Mouse (Mus musculus): Measurements from ENCODE around the gene Slc35g3. TPM values are rescaled to one million over a fixed set of nuclear protein-coding genes. Genes with fewer than 3 reads are reported as not detected.

Gene Slc35g3
- total and polyA plus RNA-seq, 3 experiments: not detected

DNA sequence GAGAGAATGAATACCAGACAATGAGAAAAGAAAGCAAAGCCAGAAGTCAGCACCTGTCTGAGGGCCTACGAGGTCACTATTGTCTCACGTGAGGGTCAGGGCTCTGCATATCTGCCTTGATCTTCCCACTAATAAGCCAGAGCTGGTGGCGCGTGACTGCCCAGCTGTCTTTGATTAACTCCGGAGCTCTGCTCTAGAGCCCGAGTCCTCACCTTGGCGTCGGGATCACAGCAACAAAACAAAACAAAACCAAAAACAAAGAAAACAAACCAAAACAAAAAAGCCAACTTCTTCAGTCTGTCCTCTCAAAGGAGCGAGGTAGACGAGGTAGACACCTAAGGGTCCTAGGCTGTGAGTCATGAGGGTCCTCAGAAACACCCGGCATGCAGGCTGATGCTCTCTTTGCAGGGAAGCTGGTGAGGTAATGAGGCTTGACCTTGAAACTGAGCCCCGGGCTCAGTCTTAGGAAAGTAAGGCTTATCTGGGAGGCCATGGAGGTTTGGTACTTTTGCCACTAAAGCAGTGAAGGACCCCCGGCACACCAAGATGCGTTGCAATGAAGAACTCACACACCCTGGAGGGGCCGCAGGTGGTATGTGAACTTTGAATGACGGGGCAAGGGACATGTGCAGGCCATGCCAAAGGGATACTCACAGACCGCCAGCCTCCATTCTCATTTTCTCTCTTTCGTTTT, 47.0 kb downstream of the Slc35g3 start:
- Histone ChIP-seq H3K4me3 (replicated peaks in 1 of 3; ENCODE audit: low read depth in 2 of 3, low read length in 2 of 3, poor library complexity in 1 of 3) (no peak overlapping the region), H3K9me3 (replicated peaks; ENCODE audit: low read length) (peaks cover 3% of the 10 kb centered on the region), H3K36me3 (replicated peaks in 1 of 2; ENCODE audit: control insufficient read depth in 1 of 2, insufficient read depth in 1 of 2, low read length in 1 of 2) (no peaks in the 10 kb centered on the region), H3K27me3 (replicated peaks) (peaks cover 2% of the 10 kb centered on the region), H3K27ac (ENCODE audit: insufficient read depth, low read depth) (no peak overlapping the region), H3K4me1 (ENCODE audit: control insufficient read depth in 1 of 2, insufficient read depth in 2 of 2) (peaks cover 0 to 1% of the 10 kb centered on the region in 2 experiments; a peak in 1 of 4 replicates), H3K4me2 (ENCODE audit: insufficient read depth, low read depth, poor library complexity, severe bottlenecking) (no peak overlapping the region), H3K79me2 (replicated peaks; ENCODE audit: control insufficient read depth, extremely low read depth, insufficient read depth, poor library complexity, severe bottlenecking) (no peaks in the 10 kb centered on the region), H3K9ac (ENCODE audit: insufficient read depth, low read depth) (no peak overlapping the region)
- in situ Hi-C loops (cut with MboI; ENCODE audit: low pct_ligation_motif_present, low pct_unique_long_range_greater_than_20kb, low sequenced_read_pairs) (no loop called here), dilution Hi-C loops (cut with MboI; ENCODE audit: extremely low pct_ligation_motif_present, extremely low pct_unique_long_range_greater_than_20kb, low sequenced_read_pairs) (no loop called here)
- DNase-seq (ENCODE audit: extremely low read depth): no peak
- no peak for TF ChIP-seq ZKSCAN1 (IDR thresholded peaks at IDR 0.05; ENCODE audit: borderline replicate concordance, low read depth, low read length)
- peak; percentile 42 for TF ChIP-seq BHLHE40 (IDR thresholded peaks at IDR 0.05; ENCODE audit: low read depth, low read length)

DNA sequence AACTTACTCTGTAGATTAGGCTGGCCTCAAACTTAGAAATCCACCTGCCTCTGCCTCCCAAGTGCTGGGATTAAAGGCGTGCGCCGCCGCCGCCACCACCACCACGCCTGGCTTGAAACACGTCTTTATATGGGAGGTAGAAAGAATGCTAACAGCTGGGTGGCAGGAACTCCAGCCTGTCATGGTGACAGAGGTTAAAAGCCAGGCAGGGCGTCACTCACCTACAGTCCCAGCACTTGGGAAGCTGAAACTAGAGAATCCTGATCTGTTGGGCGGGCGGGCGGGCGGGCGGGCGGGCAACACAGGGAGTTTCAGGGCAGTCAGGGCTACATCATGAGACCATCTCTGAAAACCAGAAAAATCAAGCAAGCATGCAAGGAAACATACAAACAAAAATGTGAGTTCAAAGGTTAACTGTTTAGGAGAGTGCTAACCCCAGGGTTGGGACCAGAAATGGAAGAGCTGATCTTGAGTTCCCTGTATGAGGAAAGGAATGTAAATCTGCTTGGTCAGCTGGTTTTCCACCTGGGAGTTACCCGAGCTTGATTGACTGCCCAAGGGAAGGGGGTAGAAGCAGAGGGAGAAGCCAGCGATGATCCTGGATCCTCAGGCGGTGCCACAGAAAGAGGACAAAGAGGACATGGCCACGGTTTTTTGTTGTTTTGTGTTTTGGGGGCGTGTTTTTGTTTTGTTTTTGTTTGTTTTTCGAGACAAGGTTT, 48.7 kb downstream of the Slc35g3 start:
- H3K27ac ChIP-seq (ENCODE audit: insufficient read depth, low read depth): no peak overlapping the region
- in situ Hi-C loops (cut with MboI; ENCODE audit: low pct_ligation_motif_present, low pct_unique_long_range_greater_than_20kb, low sequenced_read_pairs) (no loop called here), dilution Hi-C loops (cut with MboI; ENCODE audit: extremely low pct_ligation_motif_present, extremely low pct_unique_long_range_greater_than_20kb, low sequenced_read_pairs) (no loop called here)
- no peak overlapping the region for H3K9ac ChIP-seq (ENCODE audit: insufficient read depth, low read depth)
- TF ChIP-seq POLR2AphosphoS2 (IDR thresholded peaks at IDR 0.05; ENCODE audit: low read depth, low read length) (no peak), USF2 (conservative IDR thresholded peaks at IDR 0.05; ENCODE audit: low read depth, low read length) (no peak), MAZ (IDR thresholded peaks at IDR 0.05; ENCODE audit: low read depth, low read length) (no peak), ZKSCAN1 (IDR thresholded peaks at IDR 0.05; ENCODE audit: borderline replicate concordance, low read depth, low read length) (no peak), CHD1 (IDR thresholded peaks at IDR 0.05; ENCODE audit: low read depth, low read length) (no peak), TCF12 (IDR thresholded peaks at IDR 0.05; ENCODE audit: low read depth, low read length) (no peak), MAFK (IDR thresholded peaks at IDR 0.05; ENCODE audit: insufficient replicate concordance, low read length) (peak; percentile 66; the same call in 1 of the 2 replicates)
- peaks cover 3% of the 10 kb centered on the region for H3K9me3 ChIP-seq (replicated peaks; ENCODE audit: low read length)
- H3K79me2 ChIP-seq (replicated peaks; ENCODE audit: control insufficient read depth, extremely low read depth, insufficient read depth, poor library complexity, severe bottlenecking): no peaks in the 10 kb centered on the region
- H3K27me3 ChIP-seq (replicated peaks): peaks cover 2% of the 10 kb centered on the region
- no peaks in the 10 kb centered on the region for H3K36me3 ChIP-seq (replicated peaks in 1 of 2; ENCODE audit: control insufficient read depth in 1 of 2, insufficient read depth in 1 of 2, low read length in 1 of 2)
- H3K4me2 ChIP-seq (ENCODE audit: insufficient read depth, low read depth, poor library complexity, severe bottlenecking): no peak overlapping the region
- H3K4me1 ChIP-seq (ENCODE audit: control insufficient read depth in 1 of 2, insufficient read depth in 2 of 2): peaks cover 0 to 12% of the 10 kb centered on the region in 2 experiments; a peak in 1 of 4 replicates
- H3K4me3 ChIP-seq (replicated peaks in 1 of 3; ENCODE audit: low read depth in 2 of 3, low read length in 2 of 3, poor library complexity in 1 of 3): no peak overlapping the region
- DNase-seq (ENCODE audit: extremely low read depth): no peak

DNA sequence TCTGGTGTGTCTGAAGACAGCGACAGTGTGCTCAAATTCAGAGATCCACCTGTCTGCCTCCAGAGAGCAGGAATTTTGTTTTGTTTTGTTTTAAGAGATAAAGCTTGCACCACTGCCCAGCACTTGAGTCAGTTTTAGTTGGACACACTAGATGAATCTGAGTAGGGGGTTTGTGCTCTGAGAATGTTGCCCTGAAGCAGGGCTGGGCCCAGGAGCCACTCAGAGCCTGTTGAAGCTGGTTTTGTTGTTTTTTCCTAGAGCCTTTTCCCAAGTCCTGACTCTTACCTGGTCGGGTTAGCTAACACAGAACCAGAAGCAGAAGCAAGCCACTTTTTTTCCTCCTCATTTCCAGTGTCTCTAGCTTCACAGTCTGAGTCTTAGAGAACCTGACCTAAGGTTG, 50.7 kb downstream of the Slc35g3 start:
- Histone ChIP-seq H3K4me3 (replicated peaks in 1 of 3; ENCODE audit: low read depth in 2 of 3, low read length in 2 of 3, poor library complexity in 1 of 3) (no peak overlapping the region), H3K4me2 (ENCODE audit: insufficient read depth, low read depth, poor library complexity, severe bottlenecking) (no peak overlapping the region), H3K27me3 (replicated peaks) (no peaks in the 10 kb centered on the region), H3K36me3 (replicated peaks in 1 of 2; ENCODE audit: control insufficient read depth in 1 of 2, insufficient read depth in 1 of 2, low read length in 1 of 2) (no peaks in the 10 kb centered on the region), H3K4me1 (ENCODE audit: control insufficient read depth in 1 of 2, insufficient read depth in 2 of 2) (peaks cover 0 to 12% of the 10 kb centered on the region in 2 experiments; a peak in 1 of 4 replicates), H3K79me2 (replicated peaks; ENCODE audit: control insufficient read depth, extremely low read depth, insufficient read depth, poor library complexity, severe bottlenecking) (no peaks in the 10 kb centered on the region), H3K9me3 (replicated peaks; ENCODE audit: low read length) (peaks cover 3% of the 10 kb centered on the region), H3K9ac (ENCODE audit: insufficient read depth, low read depth) (no peak overlapping the region), H3K27ac (ENCODE audit: insufficient read depth, low read depth) (no peak overlapping the region)
- in situ Hi-C loops (cut with MboI; ENCODE audit: low pct_ligation_motif_present, low pct_unique_long_range_greater_than_20kb, low sequenced_read_pairs) (no loop called here), dilution Hi-C loops (cut with MboI; ENCODE audit: extremely low pct_ligation_motif_present, extremely low pct_unique_long_range_greater_than_20kb, low sequenced_read_pairs) (no loop called here)
- TF ChIP-seq SMC3 (IDR thresholded peaks at IDR 0.05; ENCODE audit: low read depth, low read length) (no peak), ETS1 (conservative IDR thresholded peaks at IDR 0.05; ENCODE audit: low read depth, low read length) (no peak), MAZ (IDR thresholded peaks at IDR 0.05; ENCODE audit: low read depth, low read length) (no peak), ZKSCAN1 (IDR thresholded peaks at IDR 0.05; ENCODE audit: borderline replicate concordance, low read depth, low read length) (no peak), MAFK (IDR thresholded peaks at IDR 0.05; ENCODE audit: insufficient replicate concordance, low read length) (no peak)
- no peak for DNase-seq (ENCODE audit: extremely low read depth)
